Mouse (Mus musculus) heart, embryonic 15.5 days (tissue): ENCODE measurements at regions not wholly inside any gene's neighbourhood (a gene's known extent, or its start where the extent isn't known, plus 50 kb on each side); places are given as distances from the start of the nearest gene placed in this dataset.

Experiments used
- ATAC-seq: fragments of 200-750 bp; cut with Nextera tagmentation; replicated peaks from 2 replicates; pipeline ENCODE4 v1.8.0; 2017; ENCODE audit warnings: low read depth, moderate TSS enrichment; ENCODE audit not compliant: insufficient number of reproducible peaks, insufficient read depth, low FRiP score
- H3K27ac ChIP-seq: fragments of 300-500 bp; sonication (generic); 2 replicates; pipeline ENCODE4 v1.5.1; 2015; ENCODE audit warnings: mild to moderate bottlenecking, inconsistent platforms
- H3K27me3 ChIP-seq: fragments of 300-500 bp; sonication (generic); 2 replicates; pipeline ENCODE4 v1.6.1; 2015; ENCODE audit warnings: inconsistent platforms
- H3K36me3 ChIP-seq: fragments of 300-500 bp; sonication (generic); 2 replicates; pipeline ENCODE4 v1.6.1; 2015; ENCODE audit warnings: mild to moderate bottlenecking, inconsistent platforms
- H3K4me1 ChIP-seq: fragments of 300-500 bp; sonication (generic); replicated peaks from 2 replicates; pipeline ENCODE4 v1.6.1; 2015; ENCODE audit warnings: inconsistent platforms
- H3K4me2 ChIP-seq: fragments of 300-500 bp; sonication (generic); 2 replicates; pipeline ENCODE4 v1.6.1; 2015; ENCODE audit warnings: inconsistent platforms, mild to moderate bottlenecking, moderate library complexity
- H3K4me3 ChIP-seq: fragments of 300-500 bp; sonication (generic); 2 replicates; pipeline ENCODE4 v1.5.1; 2015; ENCODE audit warnings: mild to moderate bottlenecking, inconsistent platforms
- H3K9ac ChIP-seq: fragments of 300-500 bp; sonication (generic); 2 replicates; pipeline ENCODE4 v1.6.1; 2015; ENCODE audit warnings: mild to moderate bottlenecking, inconsistent platforms
- H3K9me3 ChIP-seq: fragments of 300-500 bp; sonication (generic); replicated peaks from 2 replicates; pipeline ENCODE4 v1.6.1; 2016; ENCODE audit warnings: inconsistent platforms
- WGBS: fragments of 180-500 bp; shearing (Covaris S2); methylation state at CpG from one replicate; pipeline ENCODE4 v1.1.7; 2015; ENCODE audit warnings: mixed read lengths; 5-methylcytosine and 5-hydroxymethylcytosine counted together

DNA sequence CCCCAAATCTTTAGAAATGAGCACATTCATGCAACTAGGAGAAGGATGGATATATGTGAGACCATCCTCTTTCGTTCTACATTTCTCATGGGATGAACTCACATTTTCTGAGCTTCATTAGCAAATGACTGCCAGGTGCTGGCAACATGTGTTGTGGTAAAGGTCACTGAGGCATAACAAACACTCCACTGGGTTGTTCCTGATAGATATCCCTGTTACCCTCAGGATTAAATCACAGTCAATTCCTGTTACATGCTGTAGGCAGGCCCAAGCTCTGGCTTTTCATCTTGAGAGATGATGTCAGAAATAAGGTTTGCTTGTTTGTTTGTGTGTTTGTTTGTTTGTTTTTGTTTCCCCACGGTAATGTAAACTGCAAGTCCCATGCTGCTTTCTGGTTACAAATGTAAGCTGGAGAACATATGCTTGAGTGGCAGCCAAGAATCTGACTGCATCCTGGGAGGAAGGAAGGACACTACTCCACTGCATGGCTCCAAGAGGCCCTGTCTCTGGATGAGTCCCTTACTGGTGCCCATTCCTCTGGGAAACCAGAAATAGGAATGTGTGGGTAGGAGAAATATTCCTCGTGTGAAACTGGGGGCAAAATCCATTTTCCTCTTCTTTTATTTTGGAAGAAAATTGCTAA is 176.4 kb downstream of the Cth start:
- no peaks in the 10 kb centered on the region for H3K36me3 ChIP-seq
- H3K4me1 ChIP-seq = no peaks in the 10 kb centered on the region
- no peak overlapping the region for H3K27ac ChIP-seq
- WGBS = 59% methylated on average over 3 of the region's 3 CpGs
- ATAC-seq = no peak
- H3K4me2 ChIP-seq = no peak overlapping the region
- no peaks in the 10 kb centered on the region for H3K9me3 ChIP-seq
- H3K4me3 ChIP-seq = no peak overlapping the region
- H3K9ac ChIP-seq = no peak overlapping the region
- no peaks in the 10 kb centered on the region for H3K27me3 ChIP-seq

DNA sequence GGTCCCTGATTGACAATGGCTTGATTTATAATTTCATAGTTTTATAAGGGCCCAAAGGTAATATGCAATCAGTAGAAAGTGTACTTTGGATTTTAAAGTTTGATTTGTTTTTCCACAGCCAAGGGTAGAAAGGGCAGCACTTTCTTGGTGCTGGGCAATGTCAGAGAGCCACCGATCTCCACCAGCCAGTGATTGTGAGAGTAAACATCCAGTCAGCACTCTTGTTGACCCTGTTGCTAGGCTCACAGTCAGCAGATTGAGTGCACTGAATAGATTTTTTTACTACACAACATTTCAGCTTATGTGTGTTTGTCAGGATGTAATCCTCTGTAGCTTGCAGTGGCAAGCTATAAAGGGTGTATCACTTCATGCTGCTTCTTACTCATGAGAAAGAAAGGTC is 176.3 kb downstream of the Ptger3 start:
- Histone ChIP-seq H3K36me3 (no peaks in the 10 kb centered on the region), H3K27ac (no peak overlapping the region), H3K9me3 (no peaks in the 10 kb centered on the region), H3K27me3 (no peaks in the 10 kb centered on the region), H3K9ac (no peak overlapping the region), H3K4me2 (no peak overlapping the region), H3K4me1 (peaks cover 6% of the 10 kb centered on the region; the same call in 1 of the 2 replicates), H3K4me3 (no peak overlapping the region)
- ATAC-seq = no peak
- 70% methylated on average over 1 of the region's 1 CpGs for WGBS

DNA sequence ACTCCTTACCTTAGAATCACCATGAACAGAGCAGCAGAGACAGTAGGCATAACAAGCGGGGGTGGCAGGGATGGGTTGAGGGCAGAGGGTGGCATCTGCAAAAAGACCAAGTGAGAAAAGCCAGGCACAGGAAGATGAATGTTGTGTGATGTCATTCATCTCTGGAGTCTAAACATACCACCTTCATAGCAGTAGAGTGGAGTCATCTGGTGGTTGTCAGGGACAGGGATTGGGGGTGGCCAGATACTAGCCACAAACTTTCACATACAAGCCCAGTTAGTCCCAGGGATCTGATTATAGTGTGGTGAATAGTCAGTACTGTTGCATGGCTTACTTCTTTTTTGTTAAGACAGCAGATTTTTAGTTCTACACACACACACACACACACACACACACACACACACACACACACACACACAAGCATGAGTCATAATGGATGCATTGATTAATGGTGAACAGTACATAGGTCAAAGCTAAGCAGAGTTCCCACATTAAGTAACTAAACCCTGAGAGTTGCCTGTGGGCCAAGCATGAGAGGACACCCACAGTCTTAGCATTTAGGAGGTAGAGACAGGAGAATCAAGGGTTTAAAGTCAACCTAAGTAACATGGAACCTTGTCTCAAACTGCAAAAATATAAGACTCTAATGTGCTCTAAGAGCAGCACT is 173.1 kb downstream of the Ptger3 start:
- Histone ChIP-seq H3K27me3 (no peaks in the 10 kb centered on the region), H3K36me3 (no peaks in the 10 kb centered on the region), H3K4me1 (peaks cover 6% of the 10 kb centered on the region; the same call in 1 of the 2 replicates), H3K27ac (no peak overlapping the region), H3K4me3 (no peak overlapping the region), H3K9ac (no peak overlapping the region), H3K9me3 (no peaks in the 10 kb centered on the region), H3K4me2 (no peak overlapping the region)
- 41% methylated on average over 1 of the region's 1 CpGs for WGBS
- no peak for ATAC-seq

DNA sequence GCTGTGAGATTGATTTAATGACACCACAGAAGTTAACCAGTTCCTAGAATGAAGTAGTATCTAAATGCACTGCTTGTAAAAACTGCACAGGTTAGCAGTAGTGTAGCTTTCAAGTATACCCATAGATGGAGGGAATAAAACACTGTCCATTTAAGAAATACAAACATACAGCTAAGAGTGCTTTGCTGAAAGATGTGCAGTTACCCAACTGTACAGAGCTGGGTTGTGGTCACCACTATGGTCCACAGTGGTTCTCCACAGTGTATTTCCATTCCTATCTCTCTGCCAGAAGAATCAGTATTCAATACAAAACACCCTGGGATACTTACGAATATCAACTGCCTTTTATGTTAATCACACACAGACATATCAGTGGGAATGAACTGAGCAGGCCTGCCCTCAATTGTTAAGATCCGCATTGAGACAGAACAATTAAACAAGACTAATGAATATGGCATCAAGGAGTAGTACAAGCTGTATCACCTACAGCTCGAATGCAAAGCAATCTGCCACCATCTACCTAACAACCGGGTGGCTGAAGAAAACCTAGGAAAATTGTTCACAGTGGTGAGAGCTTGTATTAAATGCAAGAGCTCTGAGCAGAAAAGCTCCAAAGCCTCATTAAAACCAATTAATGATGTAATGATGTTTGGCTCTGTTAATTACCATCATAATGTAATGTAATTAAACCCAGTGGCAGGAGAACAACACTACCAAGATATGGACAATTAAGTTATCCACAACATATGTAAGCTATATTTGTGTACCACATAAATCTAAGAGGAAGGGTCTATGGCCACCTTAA is 165.6 kb downstream of the Ptger3 start:
- Histone ChIP-seq H3K27me3 (no peaks in the 10 kb centered on the region), H3K9me3 (no peaks in the 10 kb centered on the region), H3K36me3 (no peaks in the 10 kb centered on the region), H3K4me1 (no peaks in the 10 kb centered on the region), H3K27ac (no peak overlapping the region), H3K4me3 (no peak overlapping the region), H3K4me2 (no peak overlapping the region), H3K9ac (no peak overlapping the region)
- no peak for ATAC-seq
- WGBS = 67% methylated on average over 4 of the region's 4 CpGs

DNA sequence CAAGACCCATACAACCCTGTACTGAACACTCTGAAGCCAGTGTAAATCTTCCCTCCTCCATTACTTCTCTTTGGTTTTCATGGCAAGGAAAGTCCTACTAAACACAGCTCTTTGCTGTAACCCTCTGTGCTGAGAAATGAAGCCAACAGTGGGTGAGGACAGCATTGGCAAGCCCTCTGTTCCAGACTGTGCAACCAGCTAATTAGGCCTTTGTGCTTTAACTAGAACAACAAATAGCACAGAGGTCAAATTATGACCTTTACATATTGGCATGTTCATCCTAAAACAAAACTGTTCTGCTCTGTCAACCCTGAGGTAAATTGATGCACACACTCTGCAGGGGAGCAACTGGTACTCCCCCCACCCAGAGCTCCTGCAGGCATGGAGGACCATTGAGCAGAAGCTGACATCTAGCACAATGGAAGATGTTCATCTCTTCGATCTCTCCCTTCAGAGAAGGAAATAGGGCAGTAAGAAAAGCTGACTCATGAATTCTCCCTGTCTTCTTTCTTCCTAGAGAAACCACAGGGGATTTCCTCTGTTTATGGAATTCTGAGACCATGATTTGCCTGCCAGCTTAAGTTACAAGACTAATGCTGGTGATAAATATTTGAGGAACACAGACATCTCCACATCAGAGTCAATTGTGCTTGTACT is 163.1 kb downstream of the Ptger3 start:
- Histone ChIP-seq H3K36me3 (no peaks in the 10 kb centered on the region), H3K27me3 (no peaks in the 10 kb centered on the region), H3K27ac (no peak overlapping the region), H3K9me3 (no peaks in the 10 kb centered on the region), H3K4me1 (no peaks in the 10 kb centered on the region), H3K9ac (no peak overlapping the region), H3K4me3 (no peak overlapping the region), H3K4me2 (no peak overlapping the region)
- WGBS = 67% methylated on average over 1 of the region's 1 CpGs
- no peak for ATAC-seq

DNA sequence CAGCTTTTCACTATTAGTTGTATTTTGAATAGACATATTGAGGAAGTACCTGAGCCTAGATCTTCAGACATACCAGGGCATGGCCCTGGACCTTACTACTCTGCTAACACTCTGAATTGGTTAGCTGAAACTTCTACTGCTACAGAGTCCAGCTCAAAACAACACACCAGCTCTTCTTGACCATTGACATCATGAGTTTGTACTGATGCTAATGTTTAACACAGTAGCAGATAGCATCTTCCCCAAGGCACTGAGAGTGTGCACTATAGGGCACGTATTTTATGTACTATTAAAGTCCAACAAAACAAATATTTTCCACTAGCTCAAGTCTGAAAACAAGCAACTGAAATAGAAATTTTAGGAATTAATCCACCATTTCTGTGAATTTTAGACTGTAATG is 157.8 kb downstream of the Ptger3 start:
- Histone ChIP-seq H3K4me3 (no peak overlapping the region), H3K9me3 (no peaks in the 10 kb centered on the region), H3K27ac (no peak overlapping the region), H3K9ac (no peak overlapping the region), H3K27me3 (no peaks in the 10 kb centered on the region; the same call in 1 of the 2 replicates), H3K36me3 (no peaks in the 10 kb centered on the region), H3K4me2 (no peak overlapping the region), H3K4me1 (no peaks in the 10 kb centered on the region)
- ATAC-seq = no peak
- 71% methylated on average over 1 of the region's 1 CpGs for WGBS

DNA sequence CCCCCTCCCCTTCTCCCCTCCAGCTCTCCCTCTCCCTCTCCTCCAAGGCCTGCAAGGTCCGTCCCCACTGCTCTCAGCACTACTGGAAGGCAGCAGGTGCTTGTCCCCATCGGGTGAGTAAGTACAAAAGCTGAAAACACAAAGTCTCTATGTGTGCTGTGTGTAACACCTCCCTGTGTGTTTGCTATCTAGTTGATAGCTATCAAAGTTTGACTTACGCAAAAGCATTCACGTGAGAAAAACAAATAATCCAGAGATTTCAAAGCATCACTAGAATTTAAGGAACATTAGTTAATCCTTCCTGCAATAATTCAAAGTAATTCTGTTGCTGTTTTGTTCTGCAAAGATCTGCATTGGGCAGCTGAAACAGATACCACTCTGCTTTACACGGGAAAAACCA is 156.5 kb downstream of the Ptger3 start:
- ATAC-seq = no peak
- Histone ChIP-seq H3K36me3 (no peaks in the 10 kb centered on the region), H3K27me3 (no peaks in the 10 kb centered on the region; the same call in 1 of the 2 replicates), H3K9me3 (no peaks in the 10 kb centered on the region), H3K9ac (no peak overlapping the region), H3K4me1 (no peaks in the 10 kb centered on the region), H3K27ac (no peak overlapping the region), H3K4me3 (no peak overlapping the region), H3K4me2 (no peak overlapping the region)
- WGBS = 69% methylated on average over 5 of the region's 5 CpGs

DNA sequence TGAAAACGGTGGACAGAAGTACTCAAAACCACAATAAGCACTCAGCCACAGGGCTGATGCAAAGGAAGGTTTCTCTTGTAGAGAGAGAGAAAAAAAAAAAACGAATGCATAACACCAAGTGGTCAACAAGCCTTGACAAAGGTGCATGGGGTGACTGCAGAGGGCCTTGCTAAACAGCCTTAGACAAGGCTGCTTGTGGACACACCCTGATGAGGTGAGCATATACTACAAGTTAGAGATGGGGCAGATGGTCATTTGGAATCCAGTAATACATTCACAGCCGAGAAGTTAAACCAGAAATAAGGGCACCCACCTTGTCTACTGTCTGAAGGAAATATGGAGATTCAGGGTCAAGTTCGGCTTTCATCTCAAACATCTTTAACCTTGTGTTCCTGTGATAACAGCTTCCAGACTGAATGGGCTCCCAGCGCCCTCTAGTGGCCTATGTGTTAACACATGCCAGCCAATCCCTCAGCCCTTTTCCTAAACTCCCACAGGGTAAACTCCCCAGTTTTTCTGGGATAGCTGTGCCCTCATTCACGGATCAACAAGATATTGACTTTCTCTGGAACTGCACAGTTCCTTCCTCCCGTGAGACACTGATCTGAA is 150.7 kb downstream of the Ptger3 start:
- no peaks in the 10 kb centered on the region for H3K4me1 ChIP-seq
- H3K4me2 ChIP-seq = no peak overlapping the region
- H3K9ac ChIP-seq = no peak overlapping the region
- ATAC-seq = no peak
- H3K9me3 ChIP-seq = no peaks in the 10 kb centered on the region
- 14% methylated on average over 7 of the region's 7 CpGs for WGBS
- H3K27ac ChIP-seq = no peak overlapping the region
- H3K27me3 ChIP-seq = 0 out of 2 replicates have a peak, but pooled peaks cover 5% of the 10 kb centered on the region
- H3K4me3 ChIP-seq = no peak overlapping the region
- H3K36me3 ChIP-seq = no peaks in the 10 kb centered on the region

DNA sequence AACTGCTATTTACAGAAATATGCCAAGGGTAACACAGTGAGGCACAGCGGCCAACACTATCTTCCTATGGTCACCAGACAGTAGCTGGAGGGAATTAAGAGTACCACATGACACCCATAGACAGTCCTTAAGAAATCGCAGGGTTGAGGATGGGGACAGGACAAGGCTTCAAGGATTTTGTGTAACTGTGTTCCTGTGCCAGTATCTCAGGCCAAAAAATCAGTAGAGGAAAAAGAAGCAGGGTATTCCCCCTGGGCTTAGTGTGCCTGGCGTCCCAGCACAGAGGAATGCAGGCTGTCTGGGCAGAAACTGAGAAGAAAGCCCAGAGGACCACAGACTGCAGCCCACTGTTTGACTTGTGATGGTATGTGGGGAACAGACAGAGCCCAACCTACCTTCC is 147.3 kb downstream of the Ptger3 start:
- no peak for ATAC-seq
- H3K4me3 ChIP-seq = no peak overlapping the region
- no peaks in the 10 kb centered on the region for H3K4me1 ChIP-seq
- H3K27ac ChIP-seq = no peak overlapping the region
- no peaks in the 10 kb centered on the region for H3K9me3 ChIP-seq
- no peak overlapping the region for H3K4me2 ChIP-seq
- no peaks in the 10 kb centered on the region for H3K36me3 ChIP-seq
- 57% methylated on average over 3 of the region's 3 CpGs for WGBS
- H3K27me3 ChIP-seq = 0 out of 2 replicates have a peak, but pooled peaks cover 5% of the 10 kb centered on the region
- H3K9ac ChIP-seq = no peak overlapping the region

DNA sequence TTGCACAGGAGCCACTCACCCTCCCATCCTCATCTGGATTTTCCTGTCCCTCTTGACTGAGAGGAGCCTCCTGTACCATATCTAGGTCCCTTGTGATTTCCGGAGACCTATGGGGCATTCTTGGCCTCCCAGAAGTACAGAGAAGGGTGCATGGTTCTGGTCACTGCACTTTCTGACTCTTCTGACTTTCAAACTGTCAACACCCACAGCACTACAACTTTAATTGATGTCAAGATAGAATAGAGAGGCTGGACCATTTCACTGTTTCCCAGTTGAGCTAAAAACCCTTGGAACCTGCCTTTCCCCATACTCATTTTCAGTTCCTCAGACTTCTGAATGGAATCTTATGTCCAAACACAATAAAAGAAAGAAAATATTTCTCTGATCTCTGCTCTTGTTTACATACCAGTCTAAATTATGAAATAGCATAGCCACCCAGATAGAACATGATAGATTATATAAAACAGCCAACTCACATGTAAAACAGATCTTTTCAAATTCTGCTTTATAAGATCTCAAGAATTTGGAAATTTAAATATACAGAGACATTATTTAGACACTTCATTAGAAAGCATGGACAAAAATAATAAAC is 144.2 kb downstream of the Ptger3 start:
- Histone ChIP-seq H3K4me2 (no peak overlapping the region), H3K36me3 (no peaks in the 10 kb centered on the region), H3K27me3 (0 out of 2 replicates have a peak, but pooled peaks cover 4% of the 10 kb centered on the region), H3K4me3 (no peak overlapping the region), H3K27ac (no peak overlapping the region), H3K4me1 (no peaks in the 10 kb centered on the region), H3K9me3 (no peaks in the 10 kb centered on the region), H3K9ac (no peak overlapping the region)
- 56% methylated on average over 1 of the region's 1 CpGs for WGBS
- no peak for ATAC-seq

DNA sequence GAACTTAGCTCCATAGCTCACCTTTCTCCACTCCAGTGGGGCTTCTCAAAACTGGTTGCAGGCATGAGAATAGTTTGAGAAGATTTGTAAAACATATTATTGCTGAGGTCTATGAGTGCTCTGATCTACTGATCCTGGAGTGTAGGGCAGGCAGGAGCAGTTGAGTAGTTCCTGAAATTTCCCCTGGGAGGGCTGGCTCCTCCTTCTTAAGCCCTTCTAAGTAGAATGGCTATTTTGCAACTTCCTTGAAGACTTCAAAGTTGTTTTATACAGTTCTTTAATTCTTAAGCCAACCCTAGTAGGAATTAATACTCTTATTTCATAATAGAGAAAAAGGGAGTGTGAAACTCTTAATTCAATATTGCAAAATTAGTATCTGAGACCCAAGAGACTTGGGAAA is 133.3 kb downstream of the Ptger3 start:
- Histone ChIP-seq H3K27me3 (no peaks in the 10 kb centered on the region), H3K27ac (no peak overlapping the region), H3K4me3 (no peak overlapping the region), H3K36me3 (no peaks in the 10 kb centered on the region), H3K9ac (no peak overlapping the region), H3K9me3 (no peaks in the 10 kb centered on the region), H3K4me2 (no peak overlapping the region), H3K4me1 (no peaks in the 10 kb centered on the region)
- no peak for ATAC-seq
